Mouse (Mus musculus) liver, embryonic 11.5 days (tissue): ENCODE data around the gene Dock7. TPM values are rescaled to one million over a fixed set of nuclear protein-coding genes. Genes with fewer than 3 reads are reported as not detected.
A peak's percentile ranks its signal among the peaks of the same experiment; 100 is the strongest.

ENCODE experiments used
- ATAC-seq: fragments of 200-750 bp; cut with Nextera tagmentation; replicated peaks from 2 replicates; pipeline ENCODE4 v1.8.0; 2017; ENCODE audit warnings: moderate number of reproducible peaks, mild to moderate bottlenecking, moderate TSS enrichment, moderate library complexity; ENCODE audit not compliant: low FRiP score
- DNase-seq: peaks from one replicate; pipeline ENCODE4 v3.0.0-alpha.2; 2017; ENCODE audit warnings: low spot score
- H3K27ac ChIP-seq: fragments of 300-500 bp; sonication (generic); 2 replicates; pipeline ENCODE4 v1.5.1; 2014; ENCODE audit warnings: mild to moderate bottlenecking, low read depth, low read length, control low read depth
- H3K27me3 ChIP-seq: fragments of 300-500 bp; sonication (generic); replicated peaks from 2 replicates; pipeline ENCODE4 v1.6.1; 2014; ENCODE audit warnings: low read length, mixed read lengths; ENCODE audit not compliant: control insufficient read depth, insufficient read depth
- H3K36me3 ChIP-seq: fragments of 300-500 bp; sonication (generic); 2 replicates; pipeline ENCODE4 v1.6.1; 2014; ENCODE audit warnings: mild to moderate bottlenecking, low read length, moderate library complexity, mixed read lengths; ENCODE audit not compliant: control insufficient read depth, insufficient read depth
- H3K4me1 ChIP-seq: fragments of 300-500 bp; sonication (generic); replicated peaks from 2 replicates; pipeline ENCODE4 v1.6.1; 2014; ENCODE audit warnings: low read length, mixed read lengths; ENCODE audit not compliant: control insufficient read depth, insufficient read depth
- H3K4me2 ChIP-seq: fragments of 300-500 bp; sonication (generic); 2 replicates; pipeline ENCODE4 v1.6.1; 2014; ENCODE audit warnings: mild to moderate bottlenecking, control low read depth, moderate library complexity
- H3K4me3 ChIP-seq: fragments of 300-500 bp; sonication (generic); 2 replicates; pipeline ENCODE4 v1.5.1; 2014; ENCODE audit warnings: low read depth, low read length, control low read depth
- H3K9ac ChIP-seq: fragments of 300-500 bp; sonication (generic); 2 replicates; pipeline ENCODE4 v1.6.1; 2014; ENCODE audit warnings: low read depth, low read length, control low read depth
- H3K9me3 ChIP-seq: fragments of 300-500 bp; sonication (generic); 2 replicates; pipeline ENCODE4 v1.6.1; 2016; ENCODE audit warnings: low read length, inconsistent platforms, mixed read lengths; ENCODE audit not compliant: control insufficient read depth
- WGBS: fragments of 180-500 bp; shearing (Covaris S2); extraction: QIAGEN DNeasy Blood & Tissue Kit; methylation state at CpG from one replicate; pipeline ENCODE4 v1.1.7; 2014; 5-methylcytosine and 5-hydroxymethylcytosine counted together
- polyA plus RNA-seq: library from polyadenylated mRNA; unstranded; fragments of >200 nt; fragmentation: Nextera tagmentation; extraction: Ambion mirVana; gene quantifications from 2 replicates; pipeline ENCODE4 v1.2.1, GENCODE M21; 2014

Dock7 gene
- polyA plus RNA-seq, 1 experiment from 2014 or later, result 39.0 TPM

- H3K9ac ChIP-seq, result no peak overlapping the region
- peaks cover 2% of the 10 kb centered on the region; the same call in 1 of the 2 replicates for H3K4me1 ChIP-seq
- 50% methylated on average over 11 of the region's 11 CpGs for WGBS
- H3K9me3 ChIP-seq, result no peaks in the 10 kb centered on the region
- peaks cover 3% of the 10 kb centered on the region; the same call in 1 of the 2 replicates for H3K27me3 ChIP-seq
- H3K4me3 ChIP-seq, result no peak overlapping the region
- DNase-seq (no peak), ATAC-seq (no peak)
- H3K27ac ChIP-seq, result no peak overlapping the region
- H3K4me2 ChIP-seq, result no peak overlapping the region
- no peaks in the 10 kb centered on the region for H3K36me3 ChIP-seq
Observed at GRCm38 (mm10) chr4:99156641-99157307, 36.1 kb upstream of the Dock7 start.

GRCm38 (mm10) chr4:99151885-99152558, 31.3 kb upstream of the Dock7 start:
- WGBS, result 39% methylated on average over 4 of the region's 4 CpGs
- Histone ChIP-seq H3K36me3 (no peaks in the 10 kb centered on the region), H3K9ac (no peak overlapping the region), H3K4me1 (peaks cover 2% of the 10 kb centered on the region; the same call in 1 of the 2 replicates), H3K27me3 (no peaks in the 10 kb centered on the region), H3K4me3 (no peak overlapping the region), H3K4me2 (no peak overlapping the region), H3K27ac (no peak overlapping the region), H3K9me3 (no peaks in the 10 kb centered on the region)
- DNase-seq, result no peak
- ATAC-seq, result no peak

GRCm38 (mm10) chr4:99151434-99151833, 30.7 kb upstream of the Dock7 start:
- ATAC-seq, result no peak
- H3K36me3 ChIP-seq, result no peaks in the 10 kb centered on the region
- H3K27ac ChIP-seq, result no peak overlapping the region
- H3K4me2 ChIP-seq, result no peak overlapping the region
- 79% methylated on average over 4 of the region's 4 CpGs for WGBS
- H3K9me3 ChIP-seq, result no peaks in the 10 kb centered on the region
- no peaks in the 10 kb centered on the region for H3K27me3 ChIP-seq
- H3K4me3 ChIP-seq, result no peak overlapping the region
- no peak for DNase-seq
- no peak overlapping the region for H3K9ac ChIP-seq
- no peaks in the 10 kb centered on the region for H3K4me1 ChIP-seq

GRCm38 (mm10) chr4:99143323-99143722, 22.6 kb upstream of the Dock7 start:
- H3K4me2 ChIP-seq, result no peak overlapping the region
- DNase-seq (no peak), ATAC-seq (no peak)
- no peaks in the 10 kb centered on the region for H3K27me3 ChIP-seq
- no peaks in the 10 kb centered on the region for H3K9me3 ChIP-seq
- H3K36me3 ChIP-seq, result no peaks in the 10 kb centered on the region
- no peak overlapping the region for H3K4me3 ChIP-seq
- no peak overlapping the region for H3K27ac ChIP-seq
- 82% methylated on average over 7 of the region's 7 CpGs for WGBS
- H3K9ac ChIP-seq, result no peak overlapping the region
- H3K4me1 ChIP-seq, result 0 out of 2 replicates have a peak, but pooled peaks cover 3% of the 10 kb centered on the region

GRCm38 (mm10) chr4:99141578-99141977, 20.9 kb upstream of the Dock7 start:
- Histone ChIP-seq H3K4me1 (peaks cover 6% of the 10 kb centered on the region), H3K9ac (no peak overlapping the region), H3K27me3 (no peaks in the 10 kb centered on the region), H3K9me3 (no peaks in the 10 kb centered on the region), H3K4me2 (no peak overlapping the region), H3K4me3 (no peak overlapping the region), H3K27ac (no peak overlapping the region), H3K36me3 (no peaks in the 10 kb centered on the region)
- ATAC-seq (no peak), DNase-seq (no peak)
- WGBS, result 76% methylated on average over 3 of the region's 3 CpGs

GRCm38 (mm10) chr4:99141171-99141570, 20.5 kb upstream of the Dock7 start:
- Histone ChIP-seq H3K9me3 (no peaks in the 10 kb centered on the region), H3K4me1 (peaks cover 6% of the 10 kb centered on the region), H3K36me3 (no peaks in the 10 kb centered on the region), H3K4me2 (no peak overlapping the region), H3K27ac (no peak overlapping the region), H3K27me3 (no peaks in the 10 kb centered on the region), H3K4me3 (no peak overlapping the region), H3K9ac (no peak overlapping the region)
- DNase-seq (no peak), ATAC-seq (no peak)
- 88% methylated on average over 1 of the region's 1 CpGs for WGBS

GRCm38 (mm10) chr4:99137986-99138641, 17.4 kb upstream of the Dock7 start:
- H3K4me2 ChIP-seq, result no peak overlapping the region
- H3K36me3 ChIP-seq, result no peaks in the 10 kb centered on the region
- no peak overlapping the region for H3K27ac ChIP-seq
- H3K4me3 ChIP-seq, result no peak overlapping the region
- ATAC-seq, result peak; percentile 57
- no peaks in the 10 kb centered on the region for H3K27me3 ChIP-seq
- H3K9ac ChIP-seq, result no peak overlapping the region
- H3K4me1 ChIP-seq, result peaks cover 6% of the 10 kb centered on the region
- DNase-seq, result no peak
- no peaks in the 10 kb centered on the region for H3K9me3 ChIP-seq
- WGBS, result 73% methylated on average over 8 of the region's 8 CpGs

GRCm38 (mm10) chr4:99134522-99134921, 13.8 kb upstream of the Dock7 start:
- Histone ChIP-seq H3K4me2 (no peak overlapping the region), H3K27ac (no peak overlapping the region), H3K27me3 (no peaks in the 10 kb centered on the region), H3K4me3 (no peak overlapping the region), H3K9me3 (no peaks in the 10 kb centered on the region), H3K9ac (no peak overlapping the region), H3K36me3 (no peaks in the 10 kb centered on the region), H3K4me1 (peaks cover 6% of the 10 kb centered on the region)
- 56% methylated on average over 3 of the region's 3 CpGs for WGBS
- no peak for ATAC-seq
- no peak for DNase-seq
